Mouse (Mus musculus) heart, adult 2 months (tissue): Measurements from ENCODE around the gene Mfsd6l.

Experiments used
- CTCF ChIP-seq: fragments of 200-600 bp; IDR thresholded peaks from 2 replicates; pipeline ENCODE4 v1.8.1; 2022; ENCODE audit warnings: antibody characterized with exemption, mild to moderate bottlenecking, moderate library complexity
- POLR2A ChIP-seq: fragments of 200-500 bp; IDR thresholded peaks from 2 replicates; pipeline ENCODE4 v1.6.1; 2011; ENCODE audit warnings: mild to moderate bottlenecking, low read depth, low read length, control low read depth; ENCODE audit not compliant: insufficient read depth

DNA sequence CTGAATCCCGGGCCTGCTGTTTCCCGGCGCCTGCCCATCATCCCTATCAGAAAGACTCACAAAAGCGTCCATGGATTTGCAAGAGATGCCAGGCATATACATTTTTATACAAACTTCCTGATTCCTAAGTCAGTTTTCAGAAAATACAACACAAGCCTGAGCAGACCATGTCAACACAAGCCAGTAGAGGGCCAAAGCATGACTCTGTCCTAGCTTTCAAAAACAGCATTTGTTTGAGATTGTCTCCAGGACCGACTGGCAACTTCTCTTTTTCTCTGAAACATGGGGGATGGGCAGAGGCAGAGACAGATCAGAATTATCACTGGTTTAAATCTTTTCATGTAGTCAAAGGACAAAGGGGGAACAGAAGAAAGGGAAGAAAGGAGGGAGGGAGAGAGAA is 34.6 kb upstream of the Mfsd6l start:
- TF ChIP-seq CTCF (no peak), POLR2A (no peak)
